Comparison of ENCODE assay signal across 8 mouse cellular contexts in genomic region chr1:165634151-165634884, GRCm38 (mm10). TPM values are rescaled to one million over a fixed set of nuclear protein-coding genes. Genes with fewer than 3 reads are reported as not detected.
DNase-seq lines count a peak whose midpoint lies in the region; ATAC-seq lines count a peak whose summit lies in the region.

Gene Mpzl1, minus strand, starts transcription at chr1:165634538.

- H3K9me3 ChIP-seq in heart, embryonic 13.5 days = no peaks in the 10 kb centered on the region
- no peaks in the 10 kb centered on the region for H3K9me3 ChIP-seq in liver, embryonic 12.5 days (replicated peaks)
- no peaks in the 10 kb centered on the region for H3K9me3 ChIP-seq in stomach, embryonic 15.5 days

- under 1% methylated on average over 56 of the region's 73 CpGs for WGBS in heart, embryonic 13.5 days
- WGBS in liver, embryonic 12.5 days (ENCODE audit: insufficient replicate concordance) = under 1% methylated on average over 70 of the region's 73 CpGs
- 2% methylated on average over 71 of the region's 73 CpGs for WGBS in stomach, embryonic 15.5 days

- no peak within 1 kb of the TSS for H3K27ac ChIP-seq in brown adipose tissue, adult 24 weeks (replicated peaks; ENCODE audit: low read depth, low read length)
- peak within 1 kb of the TSS; percentile 98 for H3K27ac ChIP-seq in heart, embryonic 13.5 days (replicated peaks)
- peak within 1 kb of the TSS; percentile 77 for H3K27ac ChIP-seq in liver, embryonic 12.5 days
- peak within 1 kb of the TSS; percentile 97 for H3K27ac ChIP-seq in stomach, embryonic 15.5 days

- H3K4me1 ChIP-seq in brown adipose tissue, adult 24 weeks (ENCODE audit: control insufficient read depth, insufficient read depth, insufficient read length, low read length) = peaks cover 8% of the 10 kb centered on the region
- peaks cover 51% of the 10 kb centered on the region for H3K4me1 ChIP-seq in heart, embryonic 13.5 days
- H3K4me1 ChIP-seq in liver, embryonic 12.5 days = peaks cover 65% of the 10 kb centered on the region
- peaks cover 37% of the 10 kb centered on the region for H3K4me1 ChIP-seq in stomach, embryonic 15.5 days

- H3K27me3 ChIP-seq in heart, embryonic 13.5 days (replicated peaks) = no peaks in the 10 kb centered on the region
- H3K27me3 ChIP-seq in liver, embryonic 12.5 days (replicated peaks) = peaks cover 10% of the 10 kb centered on the region; the same call in 1 of the 2 replicates
- H3K27me3 ChIP-seq in stomach, embryonic 15.5 days (replicated peaks) = no peaks in the 10 kb centered on the region

- peak within 1 kb of the TSS; percentile 82 for H3K4me2 ChIP-seq in heart, embryonic 13.5 days
- H3K4me2 ChIP-seq in liver, embryonic 12.5 days = peak within 1 kb of the TSS; percentile 100
- H3K4me2 ChIP-seq in stomach, embryonic 15.5 days = peak within 1 kb of the TSS; percentile 86

- H3K4me3 ChIP-seq in brown adipose tissue, adult 24 weeks (ENCODE audit: insufficient read depth, low read depth, low read length) = peak within 1 kb of the TSS; percentile 94
- peak within 1 kb of the TSS; percentile 87 for H3K4me3 ChIP-seq in heart, embryonic 13.5 days
- H3K4me3 ChIP-seq in liver, embryonic 12.5 days = peak within 1 kb of the TSS; percentile 83
- H3K4me3 ChIP-seq in stomach, embryonic 15.5 days (replicated peaks) = peak within 1 kb of the TSS; percentile 87

- H3K9ac ChIP-seq in heart, embryonic 13.5 days = peak within 1 kb of the TSS; percentile 95
- H3K9ac ChIP-seq in liver, embryonic 12.5 days = peak within 1 kb of the TSS; percentile 80
- peak within 1 kb of the TSS; percentile 77 for H3K9ac ChIP-seq in stomach, embryonic 15.5 days

- ATAC-seq in heart, embryonic 13.5 days (ENCODE audit: extremely low read depth, insufficient number of reproducible peaks, low FRiP score, low TSS enrichment) = peak; percentile 99
- peak; percentile 99 for ATAC-seq in liver, embryonic 12.5 days
- ATAC-seq in stomach, embryonic 15.5 days (ENCODE audit: insufficient read depth, low FRiP score, low read depth) = peak; percentile 99

- DNase-seq in CD4-positive, CD25-positive, alpha-beta regulatory T cell, adult 2 months (ENCODE audit: low read depth, low spot score) = peak; percentile 96
- peak; percentile 59 for DNase-seq in fat pad, adult 2 months (ENCODE audit: extremely low read depth, low read depth, low spot score)
- peak; percentile 99 for DNase-seq in kidney, postnatal 10 days
- peak; percentile 93 to 94 for DNase-seq in natural killer cell, adult 2 months (ENCODE audit: low spot score in 2 of 2)

- no peaks in the 10 kb centered on the region for H3K36me3 ChIP-seq in heart, embryonic 13.5 days
- no peaks in the 10 kb centered on the region for H3K36me3 ChIP-seq in liver, embryonic 12.5 days
- no peaks in the 10 kb centered on the region for H3K36me3 ChIP-seq in stomach, embryonic 15.5 days

RNA-seq across cellular contexts. Expression of gene Mpzl1, which starts in this region (rescaled TPM):
- 3.4 and 7.4 TPM in 2 replicates for polyA plus RNA-seq in brown adipose tissue, adult 24 weeks (2012; ENCODE audit: insufficient read depth, insufficient read length, missing spikeins)
- 106 and 116 TPM in 2 replicates for polyA plus RNA-seq in heart, embryonic 13.5 days (2015; fragmentation: Nextera tagmentation; extraction: Ambion mirVana)
- polyA plus RNA-seq in liver, embryonic 12.5 days (2016; fragmentation: Nextera tagmentation; extraction: Ambion mirVana) = 49.3 and 50.3 TPM in 2 replicates
- polyA plus RNA-seq in stomach, embryonic 15.5 days (2015; fragmentation: Nextera tagmentation; extraction: Ambion mirVana) = 159 and 164 TPM in 2 replicates
